Mouse (Mus musculus): ENCODE measurements around the gene Hspa1b. TPM values are rescaled to one million over a fixed set of nuclear protein-coding genes. Genes with fewer than 3 reads are reported as not detected.
"Not testable (repeated sequence)": the region's sequence is repeated elsewhere in the genome, so short reads cannot be mapped to it uniquely, and the experiment has no call there.

Gene Hspa1b
- polyA plus RNA-seq, 1 experiment from 2014 or later: 0.19 TPM

DNA sequence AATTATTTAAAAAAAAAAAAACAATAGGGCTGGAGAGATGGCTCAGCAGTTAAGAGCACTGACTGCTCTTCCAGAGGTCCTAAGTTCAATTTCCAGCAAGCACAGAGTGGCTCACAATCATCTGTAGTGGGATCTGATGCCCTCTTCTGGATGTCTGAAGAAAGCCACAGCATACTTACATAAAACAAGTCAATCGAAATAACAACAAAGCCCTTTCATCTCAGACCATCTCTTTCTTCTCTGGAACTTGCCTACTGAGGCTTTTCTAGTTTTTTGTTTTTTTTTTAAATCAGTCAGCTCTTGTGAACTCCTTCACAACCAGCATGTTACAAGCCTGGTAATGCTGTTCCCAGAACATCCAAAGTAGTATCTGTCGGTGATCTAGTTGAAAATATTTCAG lies 21.6 kb upstream of the Hspa1b start:
- Histone ChIP-seq H3K4me2 (peak overlapping the region; percentile 96), H3K36me3 (peaks cover 23% of the 10 kb centered on the region), H3K27me3 (replicated peaks) (no peaks in the 10 kb centered on the region), H3K27ac (replicated peaks) (peak overlapping the region; percentile 98), H3K4me3 (peak overlapping the region; percentile 90), H3K9me3 (no peaks in the 10 kb centered on the region), H3K4me1 (peaks cover 23% of the 10 kb centered on the region), H3K9ac (peak overlapping the region; percentile 95)
- no peak for ATAC-seq (ENCODE audit: extremely low read depth, insufficient number of reproducible peaks, low FRiP score, low TSS enrichment)
- 12% methylated on average over 2 of the region's 2 CpGs for WGBS

DNA sequence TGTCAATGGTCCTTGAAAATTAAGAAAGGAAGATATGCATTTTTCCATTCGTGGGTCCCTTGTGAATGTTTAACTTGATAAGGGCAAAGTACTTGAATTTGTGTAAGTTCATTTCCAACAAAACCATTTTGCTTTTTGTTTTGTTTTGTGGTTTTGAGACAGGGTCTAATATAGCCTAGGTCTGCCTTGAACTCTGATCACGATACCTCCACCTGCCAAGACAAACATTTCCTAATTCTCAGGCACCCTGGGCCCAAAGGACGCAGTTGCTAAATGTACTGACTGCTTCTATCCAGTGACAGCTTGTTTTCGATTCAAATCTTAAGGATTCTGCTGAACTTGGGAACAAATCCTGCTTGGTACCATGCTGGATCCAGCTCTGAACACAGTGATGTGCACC lies 20.6 kb upstream of the Hspa1b start:
- WGBS: 81% methylated on average over 4 of the region's 4 CpGs

DNA sequence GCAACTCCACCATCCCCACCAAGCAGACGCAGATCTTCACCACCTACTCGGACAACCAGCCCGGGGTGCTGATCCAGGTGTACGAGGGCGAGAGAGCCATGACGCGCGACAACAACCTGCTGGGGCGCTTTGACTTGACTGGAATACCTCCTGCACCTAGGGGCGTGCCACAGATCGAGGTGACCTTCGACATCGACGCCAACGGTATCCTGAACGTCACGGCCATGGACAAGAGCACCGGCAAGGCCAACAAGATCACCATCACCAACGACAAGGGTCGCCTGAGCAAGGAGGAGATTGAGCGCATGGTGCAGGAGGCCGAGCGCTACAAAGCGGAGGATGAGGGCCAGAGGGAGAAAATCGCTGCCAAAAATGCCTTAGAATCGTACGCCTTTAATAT lies 19.2 kb upstream of the Hspa1b start:
- ATAC-seq (ENCODE audit: extremely low read depth, insufficient number of reproducible peaks, low FRiP score, low TSS enrichment): no peak
- peaks cover 23% of the 10 kb centered on the region for H3K4me1 ChIP-seq

More for the DNA sequence above, 20.6 kb upstream of the Hspa1b start:
- H3K9me3 ChIP-seq: no peaks in the 10 kb centered on the region
- no peaks in the 10 kb centered on the region for H3K27me3 ChIP-seq (replicated peaks)
- peaks cover 12% of the 10 kb centered on the region; the same call in 1 of the 2 replicates for H3K36me3 ChIP-seq
- no peak for ATAC-seq (ENCODE audit: extremely low read depth, insufficient number of reproducible peaks, low FRiP score, low TSS enrichment)
- H3K27ac ChIP-seq (replicated peaks): no peak overlapping the region
- H3K4me2 ChIP-seq: no peak overlapping the region
- no peak overlapping the region for H3K9ac ChIP-seq
- no peak overlapping the region for H3K4me3 ChIP-seq
- peaks cover 23% of the 10 kb centered on the region for H3K4me1 ChIP-seq

DNA sequence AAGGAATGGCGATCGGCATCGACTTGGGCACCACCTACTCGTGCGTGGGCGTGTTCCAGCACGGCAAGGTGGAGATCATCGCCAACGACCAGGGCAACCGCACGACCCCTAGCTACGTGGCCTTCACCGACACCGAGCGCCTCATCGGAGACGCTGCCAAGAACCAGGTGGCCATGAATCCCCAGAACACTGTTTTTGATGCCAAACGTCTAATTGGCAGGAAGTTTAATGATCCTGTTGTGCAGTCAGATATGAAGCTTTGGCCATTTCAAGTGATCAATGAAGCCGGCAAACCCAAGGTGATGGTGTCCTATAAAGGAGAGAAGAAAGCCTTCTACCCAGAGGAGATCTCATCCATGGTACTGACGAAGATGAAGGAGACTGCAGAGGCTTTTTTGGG lies 18.0 kb upstream of the Hspa1b start:
- Histone ChIP-seq H3K4me1 (peaks cover 21% of the 10 kb centered on the region), H3K27me3 (replicated peaks) (peaks cover 6% of the 10 kb centered on the region; the same call in 1 of the 2 replicates), H3K4me2 (no peak overlapping the region), H3K4me3 (no peak overlapping the region), H3K27ac (replicated peaks) (no peak overlapping the region), H3K9ac (no peak overlapping the region), H3K36me3 (0 out of 2 replicates have a peak, but pooled peaks cover 5% of the 10 kb centered on the region), H3K9me3 (no peaks in the 10 kb centered on the region)
- 91% methylated on average over 20 of the region's 20 CpGs for WGBS
- ATAC-seq (ENCODE audit: extremely low read depth, insufficient number of reproducible peaks, low FRiP score, low TSS enrichment): no peak

More for the DNA sequence above, 19.2 kb upstream of the Hspa1b start:
- Histone ChIP-seq H3K4me2 (no peak overlapping the region), H3K9me3 (no peaks in the 10 kb centered on the region), H3K9ac (no peak overlapping the region), H3K27me3 (replicated peaks) (peaks cover 6% of the 10 kb centered on the region; the same call in 1 of the 2 replicates), H3K27ac (replicated peaks) (no peak overlapping the region), H3K36me3 (peaks cover 5% of the 10 kb centered on the region; the same call in 1 of the 2 replicates), H3K4me3 (no peak overlapping the region)
- WGBS: 82% methylated on average over 27 of the region's 27 CpGs

DNA sequence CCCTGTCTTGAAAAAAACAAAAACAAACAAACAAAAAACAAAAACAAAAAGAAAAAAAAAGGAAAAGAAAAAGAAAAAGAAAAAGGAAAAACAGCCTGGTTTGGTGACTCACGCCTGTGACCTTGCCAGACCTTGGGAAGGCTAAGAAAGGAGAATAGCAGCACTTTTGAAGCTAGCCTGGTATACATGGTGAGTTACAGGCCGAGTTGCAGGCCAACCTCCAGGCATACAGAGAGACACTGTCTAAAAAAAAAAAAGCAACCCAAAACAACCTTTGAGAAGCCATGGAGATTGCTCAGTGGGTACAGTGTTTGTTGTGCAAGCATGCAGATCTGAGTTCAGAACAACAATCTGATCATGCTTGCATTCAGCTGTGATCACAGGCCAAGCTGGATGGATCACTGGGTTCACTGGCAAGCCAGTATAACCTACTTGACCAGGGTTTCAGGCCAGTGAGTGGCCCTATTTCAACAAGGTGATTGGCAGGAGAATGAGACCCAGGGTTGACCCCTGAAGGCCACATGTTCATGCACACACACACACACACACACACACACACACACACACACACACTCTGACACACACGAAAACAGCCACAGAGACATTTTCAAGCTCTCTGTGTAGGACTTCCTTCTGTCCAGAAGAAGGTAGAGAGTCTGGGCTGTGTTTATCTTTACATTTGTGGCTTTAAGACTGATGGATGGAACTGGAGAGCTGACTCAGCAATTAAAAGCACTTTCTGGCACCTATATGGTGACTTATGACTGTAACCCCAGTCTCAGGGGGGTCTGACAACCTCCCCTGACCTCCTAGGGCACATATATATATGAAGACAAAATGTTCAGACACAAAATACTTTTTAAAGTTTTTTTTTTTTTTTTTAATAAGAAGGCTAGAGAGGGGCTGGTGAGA lies 16.8 kb upstream of the Hspa1b start:
- Histone ChIP-seq H3K27ac (replicated peaks) (no peak overlapping the region), H3K9ac (no peak overlapping the region), H3K9me3 (no peaks in the 10 kb centered on the region), H3K36me3 (0 out of 2 replicates have a peak, but pooled peaks cover 5% of the 10 kb centered on the region), H3K4me3 (no peak overlapping the region), H3K27me3 (replicated peaks) (peaks cover 6% of the 10 kb centered on the region; the same call in 1 of the 2 replicates), H3K4me1 (peaks cover 17% of the 10 kb centered on the region), H3K4me2 (no peak overlapping the region)
- ATAC-seq (ENCODE audit: extremely low read depth, insufficient number of reproducible peaks, low FRiP score, low TSS enrichment): no peak
- WGBS: 77% methylated on average over 3 of the region's 3 CpGs

GRCm38 (mm10) chr17:34972069-34972749 lies 13.2 kb upstream of the Hspa1b start, which contains the start of the genes Hspa1a and Hspa1l:
TSS of gene Hspa1a (minus strand) at chr17:34972156.
TSS of gene Hspa1l (plus strand) at chr17:34972703.
- H3K9me3 ChIP-seq, H3K36me3 ChIP-seq: not testable (repeated sequence)
- Histone ChIP-seq H3K4me2 (peak within 1 kb of the TSS; percentile 82), H3K4me3 (peak within 1 kb of the TSS; percentile 57), H3K27ac (replicated peaks) (peak within 1 kb of the TSS; percentile 78), H3K27me3 (replicated peaks) (peaks cover 31% of the 10 kb centered on the region), H3K9ac (peak within 1 kb of the TSS; percentile 77), H3K4me1 (peaks cover 13% of the 10 kb centered on the region)
- ATAC-seq (ENCODE audit: extremely low read depth, insufficient number of reproducible peaks, low FRiP score, low TSS enrichment): peak; percentile 89
- 1% methylated on average over 33 of the region's 33 CpGs for WGBS

- peak overlapping the region; percentile 57 for H3K4me3 ChIP-seq
- H3K36me3 ChIP-seq; H3K9ac ChIP-seq; H3K27ac ChIP-seq (replicated peaks); H3K9me3 ChIP-seq: not testable (repeated sequence)
- 4% methylated on average over 31 of the region's 43 CpGs for WGBS
- peaks cover 31% of the 10 kb centered on the region for H3K27me3 ChIP-seq (replicated peaks)
- ATAC-seq (ENCODE audit: extremely low read depth, insufficient number of reproducible peaks, low FRiP score, low TSS enrichment): peak; percentile 33
- H3K4me1 ChIP-seq: peaks cover 14% of the 10 kb centered on the region
- H3K4me2 ChIP-seq: peak overlapping the region; percentile 82
These were observed 12.6 kb upstream of the Hspa1b start for GRCm38 (mm10) chr17:34971694-34972068.

- not testable (repeated sequence) for H3K36me3 ChIP-seq; H3K9ac ChIP-seq; H3K9me3 ChIP-seq; H3K27ac ChIP-seq (replicated peaks); ATAC-seq (ENCODE audit: extremely low read depth, insufficient number of reproducible peaks, low FRiP score, low TSS enrichment); H3K4me2 ChIP-seq; H3K4me3 ChIP-seq
- Histone ChIP-seq H3K27me3 (replicated peaks) (peaks cover 35% of the 10 kb centered on the region), H3K4me1 (peaks cover 14% of the 10 kb centered on the region)
- 37% methylated on average over 26 of the region's 37 CpGs for WGBS
These were observed 11.8 kb upstream of the Hspa1b start for GRCm38 (mm10) chr17:34970850-34971249.

DNA sequence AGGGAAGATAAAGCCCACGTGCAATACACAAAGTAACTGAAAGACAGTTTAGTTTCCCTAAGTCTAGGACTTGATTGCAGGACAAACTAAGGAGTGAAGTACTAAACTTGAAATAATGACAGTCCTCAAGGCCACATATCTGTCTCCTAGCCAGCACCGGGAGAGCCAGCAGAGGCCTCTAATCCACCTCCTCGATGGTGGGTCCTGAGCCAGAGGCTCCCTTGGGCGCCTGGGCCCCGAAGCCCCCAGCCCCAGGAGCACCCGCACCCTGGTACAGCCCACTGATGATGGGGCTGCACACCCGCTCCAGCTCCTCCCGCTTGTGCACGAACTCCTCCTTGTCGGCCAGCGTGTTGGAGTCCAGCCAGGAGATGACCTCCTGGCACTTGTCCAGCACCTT lies 10.8 kb upstream of the Hspa1b start, which contains the start of gene Gm20481:
Gm20481 (plus strand) TSS at position 91 of the 400 bp plus-strand sequence.
- not testable (repeated sequence) for H3K4me3 ChIP-seq; H3K27ac ChIP-seq (replicated peaks); H3K4me2 ChIP-seq; H3K9ac ChIP-seq; H3K36me3 ChIP-seq; H3K9me3 ChIP-seq; ATAC-seq (ENCODE audit: extremely low read depth, insufficient number of reproducible peaks, low FRiP score, low TSS enrichment)
- 55% methylated on average over 7 of the region's 11 CpGs for WGBS
- Histone ChIP-seq H3K27me3 (replicated peaks) (peaks cover 41% of the 10 kb centered on the region), H3K4me1 (peaks cover 19% of the 10 kb centered on the region)

DNA sequence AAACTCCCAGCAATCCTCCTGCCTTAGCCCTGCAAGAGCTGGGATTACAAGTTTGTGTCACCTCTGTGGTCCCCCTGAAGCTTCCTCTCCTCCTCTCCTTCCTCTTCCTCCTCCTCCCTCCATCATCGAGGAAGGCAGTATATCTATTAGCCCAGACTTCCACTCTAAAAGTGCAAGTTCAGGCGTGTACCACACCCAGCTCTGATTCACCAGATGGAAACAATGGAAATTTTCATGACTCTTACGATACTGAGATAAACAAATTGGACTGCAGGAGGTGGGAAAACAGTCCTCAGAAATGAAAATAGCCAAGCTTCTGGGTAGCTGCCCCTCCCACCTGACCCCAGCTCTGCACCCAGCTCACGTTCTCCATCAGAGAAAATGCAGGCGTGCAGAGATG lies 6.6 kb upstream of the Hspa1b start:
- H3K9me3 ChIP-seq: no peaks in the 10 kb centered on the region
- no peak for ATAC-seq (ENCODE audit: extremely low read depth, insufficient number of reproducible peaks, low FRiP score, low TSS enrichment)
- no peak overlapping the region for H3K9ac ChIP-seq
- 49% methylated on average over 5 of the region's 5 CpGs for WGBS
- no peak overlapping the region for H3K4me3 ChIP-seq
- peaks cover 54% of the 10 kb centered on the region for H3K27me3 ChIP-seq (replicated peaks)
- H3K4me1 ChIP-seq: peaks cover 11% of the 10 kb centered on the region; the same call in 1 of the 2 replicates
- no peaks in the 10 kb centered on the region for H3K36me3 ChIP-seq
- 0 out of 2 replicates have a peak overlapping the region, but pooled peaks have one; percentile 20 for H3K27ac ChIP-seq (replicated peaks)
- no peak overlapping the region for H3K4me2 ChIP-seq

DNA sequence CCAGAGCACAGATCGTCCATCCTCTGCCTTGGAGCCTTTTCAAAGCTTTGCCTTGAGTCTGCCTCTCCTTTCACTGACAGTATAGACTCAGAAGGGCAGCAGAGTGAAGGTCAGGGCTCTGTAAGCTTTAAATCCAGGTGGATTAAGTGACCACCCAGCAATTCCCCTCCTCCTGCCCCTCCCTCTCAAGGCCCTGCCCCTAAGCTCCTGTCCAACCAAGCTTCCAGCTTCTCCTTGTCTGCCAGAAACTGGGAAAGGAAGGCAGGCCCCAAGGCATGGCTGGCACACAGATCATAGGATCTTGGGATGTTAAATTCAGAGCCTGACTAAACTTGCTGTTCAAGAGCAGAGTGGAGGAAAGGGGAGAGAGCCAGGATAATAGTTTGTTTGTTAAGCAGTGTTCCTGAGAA lies 5.6 kb upstream of the Hspa1b start:
- Histone ChIP-seq H3K27me3 (replicated peaks) (peaks cover 51% of the 10 kb centered on the region), H3K9ac (peak overlapping the region; percentile 34), H3K9me3 (no peaks in the 10 kb centered on the region), H3K4me2 (no peak overlapping the region), H3K36me3 (no peaks in the 10 kb centered on the region), H3K4me1 (peaks cover 19% of the 10 kb centered on the region), H3K27ac (replicated peaks) (0 out of 2 replicates have a peak overlapping the region, but pooled peaks have one; percentile 28), H3K4me3 (no peak overlapping the region)
- 7% methylated on average over 1 of the region's 1 CpGs for WGBS
- no peak for ATAC-seq (ENCODE audit: extremely low read depth, insufficient number of reproducible peaks, low FRiP score, low TSS enrichment)
